Mouse (Mus musculus): ENCODE measurements around the gene Rasgrf1.

GRCm38 (mm10) chr9:89946830-89947229 is 37.1 kb downstream of the Rasgrf1 start:
- no peak for TF ChIP-seq CTCF (IDR thresholded peaks at IDR 0.05; ENCODE audit: control insufficient read depth, insufficient read depth, insufficient read length)
- no peak for TF ChIP-seq USF1 (IDR thresholded peaks at IDR 0.05; ENCODE audit: low read depth)
- no peak for TF ChIP-seq MYOD1 (IDR thresholded peaks at IDR 0.05; ENCODE audit: control insufficient read depth, insufficient read length, low read depth)
- no peak for TF ChIP-seq CEBPB (IDR thresholded peaks at IDR 0.05; ENCODE audit: low read depth)
